Mouse (Mus musculus) cerebellum, adult 11 months (tissue): ENCODE measurements around the gene Gstp3.
A peak's percentile ranks its signal among the peaks of the same experiment; 100 is the strongest.
"Not testable (repeated sequence)": the region's sequence is repeated elsewhere in the genome, so short reads cannot be mapped to it uniquely, and the experiment has no call there.

Source experiments
- DNase-seq: peaks from one replicate; pipeline ENCODE4 v3.0.0; 2022

Gene Gstp3

DNA sequence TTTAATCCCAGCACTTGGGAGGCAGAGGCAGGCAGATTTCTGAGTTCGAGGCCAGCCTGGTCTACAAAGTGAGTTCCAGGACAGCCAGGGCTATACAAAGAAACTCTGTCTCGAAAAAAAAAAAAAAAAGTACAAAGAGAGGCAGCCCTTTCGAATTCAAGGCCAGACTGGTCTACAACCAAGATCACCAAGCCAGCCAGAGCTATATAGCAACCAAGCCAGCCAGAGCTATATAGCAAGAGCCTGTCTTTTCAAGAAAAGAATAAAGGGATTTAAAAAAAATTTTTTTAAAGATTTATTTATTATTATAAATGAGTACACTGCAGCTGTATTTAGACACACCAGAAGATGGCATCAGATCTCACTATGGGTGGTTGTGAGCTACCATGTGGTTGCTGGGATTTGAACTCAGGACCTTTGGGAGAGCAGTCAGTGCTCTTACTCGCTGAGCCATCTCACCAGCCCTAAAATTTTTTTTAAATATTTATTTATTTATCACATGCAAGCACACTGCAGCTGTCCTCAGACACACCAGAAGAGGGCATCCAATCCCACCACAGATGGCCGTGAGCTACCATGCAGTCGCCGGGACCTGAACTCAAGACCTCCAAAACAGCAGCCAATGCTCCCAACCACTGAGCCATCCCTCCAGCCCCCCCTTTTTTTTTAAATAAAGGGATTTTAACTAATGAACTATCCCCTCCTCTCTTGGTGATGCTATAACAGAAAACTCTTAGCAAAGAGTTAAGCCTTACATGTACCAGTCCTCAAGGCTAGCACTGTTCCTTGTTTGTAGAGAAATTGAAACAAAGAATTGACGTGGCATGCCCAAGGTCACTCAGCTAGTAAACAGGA is 902 bp upstream of the Gstp3 start:
- DNase-seq, result not testable (repeated sequence)

DNA sequence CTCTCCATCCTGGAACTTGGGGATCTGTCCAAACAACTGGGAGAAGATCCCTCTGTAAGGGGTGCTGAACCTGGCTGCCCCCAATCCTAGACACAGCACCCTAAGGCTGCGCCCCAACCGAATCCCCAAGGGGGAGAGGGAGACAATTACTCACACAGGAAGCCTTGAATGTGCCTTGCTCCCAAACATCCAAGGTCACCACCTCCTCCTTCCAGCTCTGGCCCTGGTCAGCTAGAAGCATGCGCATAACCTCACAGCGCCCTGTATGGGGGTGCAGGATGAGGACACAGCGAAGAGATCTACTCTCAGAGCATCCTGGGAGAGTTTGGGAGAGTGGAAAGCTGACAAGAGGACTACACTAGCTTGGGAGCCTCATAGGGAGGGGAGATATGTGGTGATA is 788 bp downstream of the Gstp3 start:
- no peak for DNase-seq

DNA sequence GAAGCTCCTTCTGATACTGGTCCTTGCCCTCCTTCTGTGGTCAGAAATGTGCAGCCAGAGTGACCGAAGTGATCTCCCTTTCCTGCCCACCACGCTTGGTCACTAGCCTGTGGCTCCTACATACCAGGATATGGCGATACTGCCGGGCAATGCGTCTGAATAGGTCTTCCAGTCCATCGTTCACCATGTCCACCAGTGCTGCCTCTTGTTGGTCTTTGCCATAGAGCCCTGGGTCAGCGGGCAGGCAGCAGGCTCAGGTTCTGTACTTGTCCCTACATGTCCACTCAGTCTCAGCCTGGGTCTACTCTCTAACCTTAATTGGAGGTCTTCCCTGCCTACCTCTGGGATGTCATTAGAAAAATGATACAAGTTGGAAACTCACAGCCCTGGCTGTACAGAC is 1.4 kb downstream of the Gstp3 start:
- DNase-seq, result no peak

DNA sequence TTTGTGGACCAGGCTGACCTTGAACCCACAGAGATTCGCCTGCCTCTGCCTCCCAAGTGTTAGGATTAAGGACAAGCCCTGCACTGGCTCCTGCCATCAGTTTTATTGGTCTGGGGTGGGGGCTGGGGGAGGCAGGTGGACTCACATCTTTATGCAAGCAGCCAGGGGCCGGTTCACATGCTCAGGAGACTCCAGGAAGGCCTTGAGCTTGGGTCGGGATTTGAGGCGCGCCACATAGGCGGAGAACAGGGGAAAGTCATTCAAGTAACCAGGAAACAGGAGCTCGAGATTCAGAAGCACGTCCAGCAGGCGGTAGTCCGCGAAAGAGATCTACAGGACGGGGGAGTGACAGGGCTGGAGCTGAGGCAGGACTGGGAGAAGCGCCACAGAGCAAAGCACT is 2.0 kb downstream of the Gstp3 start:
- no peak for DNase-seq

DNA sequence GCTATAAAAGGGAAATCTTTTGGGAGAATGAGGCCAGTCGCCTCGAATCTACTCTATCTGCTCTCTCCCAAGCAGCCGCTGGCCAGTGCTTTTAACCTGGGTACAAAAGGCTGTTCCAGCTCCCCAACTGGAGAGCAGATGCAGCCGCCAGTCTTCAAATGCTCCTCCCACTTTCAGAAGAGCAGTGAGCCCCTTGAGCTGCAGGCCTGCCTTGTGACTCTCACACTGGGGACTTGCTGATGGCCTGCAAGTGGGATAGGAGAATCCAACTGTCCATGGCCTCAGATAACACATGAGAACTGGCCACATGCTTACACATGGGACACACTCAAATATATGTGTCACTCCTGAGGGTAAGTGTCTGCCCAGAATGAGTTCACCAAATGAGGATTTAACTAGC is 2.6 kb downstream of the Gstp3 start:
- no peak for DNase-seq

DNA sequence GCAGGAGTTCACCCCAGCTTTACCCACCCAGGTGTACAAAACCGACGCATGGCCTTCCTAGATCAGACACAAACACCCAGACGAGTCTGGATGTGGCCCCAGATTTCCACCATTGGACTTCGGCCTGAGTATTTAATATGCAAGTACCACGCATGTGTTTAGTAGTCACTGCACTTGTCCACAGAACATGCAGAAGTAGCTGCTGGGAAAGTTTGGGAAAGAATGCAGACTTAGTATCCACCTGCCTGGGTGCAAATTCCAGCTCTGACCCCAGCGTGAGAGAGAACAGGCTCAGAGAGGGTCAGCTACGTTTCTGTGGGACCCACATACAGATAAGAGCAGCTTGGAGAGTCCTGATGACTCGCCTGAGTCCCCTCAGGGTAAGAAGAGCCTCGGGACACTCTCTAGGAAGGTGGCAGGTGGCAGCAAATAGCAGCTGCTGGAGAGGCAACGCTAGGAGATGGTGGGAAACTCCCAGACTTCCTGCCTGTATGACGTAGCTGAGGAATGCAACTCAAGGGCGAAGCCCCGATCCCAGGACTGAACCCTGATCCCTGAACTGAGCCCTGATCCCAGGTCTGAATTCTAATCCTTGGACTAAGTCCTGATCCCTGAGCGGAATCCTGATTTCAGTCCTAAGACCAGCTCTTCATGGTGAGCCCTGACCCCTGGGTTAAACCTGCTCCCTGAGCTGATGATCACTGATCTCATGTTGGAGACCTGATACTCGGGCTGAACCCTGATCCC is 3.2 kb downstream of the Gstp3 start:
- DNase-seq, result no peak

DNA sequence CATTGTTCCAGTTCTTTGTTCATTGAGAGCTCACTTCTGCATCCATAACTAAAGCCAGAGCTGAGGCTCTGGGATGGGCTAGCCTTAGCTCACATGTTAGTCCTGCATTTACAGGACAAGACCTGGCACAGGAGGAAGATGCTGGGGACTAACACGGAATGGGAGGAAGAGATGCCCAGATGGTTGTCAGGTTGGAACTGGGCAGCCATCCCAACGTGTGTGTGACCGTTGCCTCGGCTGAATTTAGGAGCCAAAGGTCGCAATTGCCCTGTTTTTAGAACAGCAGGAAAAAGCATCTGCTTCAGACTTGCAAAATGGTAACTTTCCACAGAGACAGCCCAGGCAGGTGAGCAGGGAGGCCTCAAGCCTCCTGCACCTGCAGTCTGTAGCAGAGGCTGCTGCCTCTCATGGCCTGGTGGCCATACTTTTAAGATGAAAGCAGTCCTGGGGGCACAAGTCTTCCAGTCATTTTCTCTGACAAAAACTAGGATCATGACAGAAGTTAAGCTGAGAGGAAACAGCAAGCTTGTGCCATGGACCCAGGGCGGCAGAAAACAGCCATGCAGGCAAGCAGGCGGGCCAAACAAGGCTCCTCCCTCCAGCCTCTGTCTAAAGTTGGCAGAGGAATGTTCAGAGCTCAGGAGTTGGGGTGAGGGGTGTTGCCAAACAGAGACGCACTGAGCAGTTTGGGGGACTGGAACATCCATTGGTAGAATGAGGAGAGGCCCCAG is 4.0 kb downstream of the Gstp3 start:
- DNase-seq, result peak; percentile 65

DNA sequence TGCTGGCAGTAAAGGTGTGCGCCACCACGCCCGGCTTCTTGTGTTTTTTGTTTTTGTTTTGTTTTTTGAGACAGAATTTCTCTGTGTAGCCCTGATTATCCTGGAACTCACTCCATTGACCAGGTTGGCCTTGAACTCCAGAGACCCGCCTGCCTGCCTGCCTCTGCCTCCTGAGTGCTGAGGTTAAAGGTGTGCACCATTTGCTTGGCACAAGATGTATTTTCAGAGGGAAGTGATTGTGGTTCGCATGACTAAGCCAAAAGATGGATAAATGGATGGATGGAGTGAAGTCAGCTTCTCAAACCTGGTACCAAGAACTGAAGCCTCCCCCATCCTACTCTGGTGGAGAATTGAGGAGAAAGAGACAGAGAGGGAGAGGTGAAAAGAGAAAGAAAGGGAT is 4.8 kb downstream of the Gstp3 start:
- DNase-seq, result no peak

DNA sequence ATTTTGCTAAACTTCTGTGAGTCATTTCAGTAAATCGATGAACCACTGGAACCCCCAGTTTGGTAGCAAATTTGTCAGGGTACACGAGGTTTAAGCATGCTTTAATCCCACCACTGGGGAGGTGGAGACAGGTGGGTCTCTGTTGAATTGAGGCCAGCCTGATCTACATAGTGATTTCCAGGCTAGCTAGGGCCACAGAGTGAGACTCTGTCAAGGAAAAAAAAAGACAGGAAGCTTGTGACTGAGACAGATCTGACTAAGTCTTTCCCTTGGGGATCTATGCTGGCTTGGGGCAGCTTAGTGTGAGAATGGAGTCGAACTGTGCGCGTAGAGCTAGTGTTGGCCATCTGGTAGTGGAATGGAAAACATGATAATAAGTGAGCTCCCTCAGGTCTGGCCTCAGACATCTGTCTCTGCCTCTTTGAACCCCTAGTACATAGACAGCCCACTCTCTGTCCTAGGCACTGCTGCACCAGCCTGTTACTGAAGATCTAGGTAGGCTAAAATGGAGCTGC is 6.8 kb downstream of the Gstp3 start:
- DNase-seq, result no peak

DNA sequence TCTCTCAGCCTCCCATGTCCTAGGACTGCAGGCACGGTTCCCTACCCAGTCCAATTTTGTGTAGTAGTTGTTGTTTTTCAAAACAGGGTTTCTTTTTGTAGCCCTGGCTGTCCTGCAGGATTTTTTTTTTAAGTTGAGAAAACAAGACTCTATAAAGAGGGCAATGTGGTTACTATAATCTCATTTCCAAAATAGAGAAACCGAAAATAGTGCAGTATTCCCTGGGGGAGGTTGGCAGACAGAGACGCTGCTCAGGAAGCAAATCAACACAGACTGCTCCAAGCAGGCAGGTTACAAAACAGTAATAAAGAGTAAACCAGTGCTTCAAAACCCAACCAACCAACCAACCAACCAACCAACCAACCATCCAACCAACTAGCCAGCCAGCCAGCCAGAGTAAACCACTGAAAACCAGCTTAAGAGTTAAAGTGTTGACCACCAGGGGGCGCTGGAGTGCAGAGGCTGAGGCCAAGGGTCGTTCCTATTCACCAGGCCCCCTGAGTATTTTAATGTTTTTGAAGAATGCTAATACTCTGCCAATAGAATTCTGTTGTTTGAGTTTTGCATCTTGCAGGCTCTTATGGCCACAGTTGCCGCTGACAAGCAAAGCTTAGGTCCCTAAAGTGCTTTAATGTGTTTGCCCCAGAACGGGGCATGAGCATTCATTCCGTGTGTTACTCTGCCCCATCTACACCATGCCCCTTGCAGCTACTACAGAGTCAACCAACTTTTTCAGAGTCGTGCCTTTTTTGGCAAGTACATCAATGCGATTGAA is 7.4 kb downstream of the Gstp3 start:
- DNase-seq, result peak; percentile 57

DNA sequence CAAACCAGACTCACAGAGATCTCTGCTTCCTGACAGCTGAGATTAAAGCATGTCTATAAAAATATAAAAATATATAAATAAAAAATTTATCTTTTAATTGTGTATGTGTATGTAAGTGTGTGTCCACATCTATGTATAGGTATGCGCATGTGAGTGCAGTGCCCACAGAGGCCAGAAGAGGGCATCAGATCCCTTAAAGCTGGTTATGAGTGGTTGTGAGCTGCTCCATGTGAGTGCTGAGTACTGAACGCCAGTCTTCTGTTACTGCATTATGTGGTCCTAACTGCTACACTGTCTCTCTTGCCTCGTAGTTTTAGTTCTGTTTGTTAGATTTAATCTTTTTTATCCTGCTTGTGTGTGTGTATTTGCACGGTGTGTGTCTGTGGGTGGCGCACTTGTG is 8.4 kb downstream of the Gstp3 start:
- DNase-seq, result no peak

DNA sequence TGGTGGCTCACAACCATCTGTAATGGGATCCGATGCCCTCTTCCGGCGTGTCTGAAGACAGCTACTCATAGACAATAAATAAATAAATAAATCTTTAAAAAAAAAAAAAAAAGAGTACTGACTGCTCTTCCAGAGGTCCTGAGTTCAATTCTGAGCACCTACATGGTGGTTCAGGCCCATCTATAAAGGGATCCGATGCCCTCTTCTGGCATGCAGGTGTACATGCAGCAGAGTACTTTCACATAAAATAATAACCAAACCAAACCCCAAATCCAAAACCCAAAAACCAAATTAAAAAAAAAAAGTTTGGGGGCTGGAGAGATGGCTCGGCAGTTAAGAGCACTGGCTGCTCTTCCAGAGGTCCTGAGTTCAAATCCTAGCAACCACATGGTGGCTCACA is 10.3 kb downstream of the Gstp3 start:
- DNase-seq, result not testable (repeated sequence)

DNA sequence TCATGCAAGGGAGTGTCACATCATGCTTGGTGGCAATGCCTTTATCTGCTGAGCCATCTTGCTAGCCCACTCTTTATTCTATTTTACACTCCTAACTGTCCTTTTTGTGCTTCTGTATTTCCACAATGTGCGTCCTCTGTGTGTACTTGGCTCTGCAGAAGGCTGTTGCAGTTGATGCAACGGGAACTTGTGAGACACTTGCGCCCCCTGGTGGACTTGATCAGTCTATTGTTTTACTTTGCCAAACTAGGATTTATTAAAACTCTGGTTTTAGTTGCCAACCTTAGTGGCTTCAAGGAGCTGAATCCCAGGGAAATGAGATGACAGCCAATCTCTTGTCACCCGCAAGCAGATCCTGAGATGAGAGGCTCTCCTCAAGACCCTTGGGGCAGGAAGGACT is 11.5 kb downstream of the Gstp3 start:
- DNase-seq, result peak; percentile 80

DNA sequence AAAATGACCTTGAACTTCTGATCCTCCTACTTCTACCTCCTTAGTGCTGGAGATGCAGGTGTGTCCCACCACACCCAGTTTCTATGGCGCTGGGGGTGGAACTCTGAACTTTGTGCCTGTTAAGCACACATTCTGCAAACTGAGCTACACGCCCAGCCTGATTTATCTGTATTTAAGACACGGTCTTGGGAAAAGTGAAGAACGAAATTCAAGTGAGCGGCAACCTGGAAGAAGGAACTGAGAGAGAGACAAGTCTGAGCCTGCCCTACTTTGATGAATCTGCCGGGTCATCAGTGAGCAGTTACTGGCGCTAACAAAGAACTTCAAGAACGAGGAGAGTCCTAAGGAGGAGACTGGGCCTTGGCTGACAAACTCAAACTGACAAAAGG is 12.5 kb downstream of the Gstp3 start:
- DNase-seq, result no peak

DNA sequence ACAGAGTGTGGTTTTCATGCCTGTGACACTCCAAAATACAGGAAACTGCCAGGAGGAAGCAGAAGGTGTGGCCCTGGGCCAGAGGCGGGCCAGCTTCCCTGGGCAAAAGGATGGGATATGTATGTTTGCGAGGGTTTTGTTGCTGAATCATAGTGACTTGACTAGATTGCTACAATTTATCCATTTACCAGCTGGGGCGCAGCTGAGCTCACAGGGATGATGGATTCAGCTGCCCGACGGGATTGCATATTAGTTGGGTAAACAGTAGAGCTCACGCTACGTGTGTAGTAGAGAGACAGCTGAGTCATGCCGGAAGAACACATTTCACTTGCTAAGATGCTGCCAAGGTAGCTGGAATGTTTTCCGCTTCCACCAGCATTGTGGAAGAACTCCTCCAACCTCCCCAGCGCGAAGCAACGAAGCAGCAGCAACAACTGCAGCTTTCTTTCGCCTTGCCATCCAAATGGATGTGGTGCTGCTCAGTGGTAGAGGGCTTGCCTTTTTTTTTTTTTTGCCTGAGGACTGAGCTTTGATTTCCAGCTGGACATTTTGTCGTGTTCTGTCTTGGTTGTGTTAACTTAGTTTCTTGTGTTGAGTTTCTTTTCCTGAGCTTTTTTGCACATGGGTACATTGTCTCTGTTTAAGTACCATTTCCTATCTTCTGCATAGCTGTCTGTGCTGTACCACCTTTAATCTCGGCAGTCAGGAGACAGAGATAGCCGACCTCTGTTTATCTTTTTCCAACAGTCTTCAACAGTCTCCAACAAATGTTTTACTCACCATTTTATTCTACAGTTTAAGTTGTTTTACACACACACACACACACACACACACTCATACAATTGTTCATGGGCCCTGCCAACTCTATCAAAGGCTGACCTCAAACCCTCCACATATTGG is 13.2 kb downstream of the Gstp3 start, which contains the start of gene Gstp2:
TSS of gene Gstp2 (minus strand) at position 58 of the 900 bp plus-strand sequence.
- DNase-seq, result peak; percentile 77

DNA sequence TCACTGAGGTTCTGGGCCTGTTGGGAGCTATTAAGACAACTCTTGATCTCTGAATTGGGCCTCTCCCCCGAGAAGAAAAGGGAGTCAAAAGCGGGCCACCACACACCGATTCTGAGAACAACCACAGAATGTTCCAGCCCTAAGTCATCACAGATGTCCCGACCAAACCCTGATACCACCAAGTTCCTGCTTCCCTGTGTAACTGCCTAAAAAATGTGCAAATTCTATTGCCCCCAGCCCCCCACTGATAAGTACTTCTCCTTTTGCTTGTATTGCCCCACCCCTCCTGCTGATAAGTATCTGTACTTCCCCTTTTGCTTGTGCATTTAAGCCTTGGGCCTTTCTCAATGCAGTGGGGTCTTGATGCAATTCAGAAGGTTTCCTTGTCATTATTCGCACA is 15.3 kb downstream of the Gstp3 start:
- DNase-seq, result not testable (repeated sequence)

DNA sequence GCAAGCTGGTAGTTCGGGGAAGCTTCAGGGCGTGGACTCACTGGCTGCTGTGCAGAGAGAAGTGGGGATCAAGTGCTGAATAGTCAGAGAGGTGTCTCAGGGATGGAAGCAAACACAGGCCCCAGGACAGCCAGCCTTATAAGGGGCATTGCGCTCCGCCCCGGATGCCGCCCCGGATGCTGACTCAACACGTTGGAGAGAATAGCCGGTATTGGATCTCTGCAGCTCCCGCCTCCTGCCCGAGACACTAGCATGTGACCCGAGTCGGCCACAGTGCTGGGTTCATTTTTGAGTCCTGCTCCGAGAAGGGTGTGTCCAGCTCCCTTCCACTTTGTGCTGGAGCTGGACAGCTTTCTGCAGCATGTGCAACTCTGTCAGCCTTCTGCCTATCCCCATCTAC is 17.2 kb downstream of the Gstp3 start:
- no peak for DNase-seq

DNA sequence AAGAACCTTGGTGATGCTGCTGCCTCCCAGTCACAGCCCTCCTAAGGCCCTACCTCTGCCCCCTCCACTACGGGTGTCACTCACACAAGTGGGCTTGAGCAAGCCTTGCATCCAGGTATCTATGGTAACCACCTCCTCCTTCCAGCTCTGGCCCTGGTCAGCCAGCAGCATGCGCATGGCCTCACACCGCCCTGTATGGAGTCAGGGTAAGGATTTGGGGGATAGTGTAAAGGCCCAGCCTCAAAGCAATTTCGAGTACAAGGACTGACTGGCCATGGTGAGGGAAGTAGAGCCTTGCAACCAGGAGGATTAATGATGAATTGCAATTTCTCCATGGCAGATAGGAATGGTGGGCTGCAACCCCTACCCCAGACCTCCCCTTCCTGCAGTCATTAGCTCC is 17.9 kb downstream of the Gstp3 start:
- not testable (repeated sequence) for DNase-seq

DNA sequence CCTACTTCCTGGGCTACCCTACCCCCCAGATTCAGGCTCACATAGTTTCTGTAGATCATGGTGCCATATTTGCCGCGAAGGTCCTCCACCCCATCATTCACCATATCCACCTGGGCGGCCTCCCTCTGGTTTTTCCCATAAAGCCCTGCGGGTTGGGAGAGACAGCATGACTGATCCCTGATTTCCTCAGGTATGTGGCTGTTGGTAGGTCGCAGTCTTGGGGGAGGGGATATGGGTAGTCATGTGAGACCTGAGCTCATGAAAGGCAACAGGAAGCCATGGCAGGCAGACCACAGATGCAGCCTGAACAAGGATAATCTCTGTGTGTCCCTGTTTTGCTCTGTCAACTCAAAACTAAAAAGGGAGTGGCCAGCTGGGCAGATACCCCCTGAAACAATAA is 18.4 kb downstream of the Gstp3 start:
- DNase-seq, result not testable (repeated sequence)

DNA sequence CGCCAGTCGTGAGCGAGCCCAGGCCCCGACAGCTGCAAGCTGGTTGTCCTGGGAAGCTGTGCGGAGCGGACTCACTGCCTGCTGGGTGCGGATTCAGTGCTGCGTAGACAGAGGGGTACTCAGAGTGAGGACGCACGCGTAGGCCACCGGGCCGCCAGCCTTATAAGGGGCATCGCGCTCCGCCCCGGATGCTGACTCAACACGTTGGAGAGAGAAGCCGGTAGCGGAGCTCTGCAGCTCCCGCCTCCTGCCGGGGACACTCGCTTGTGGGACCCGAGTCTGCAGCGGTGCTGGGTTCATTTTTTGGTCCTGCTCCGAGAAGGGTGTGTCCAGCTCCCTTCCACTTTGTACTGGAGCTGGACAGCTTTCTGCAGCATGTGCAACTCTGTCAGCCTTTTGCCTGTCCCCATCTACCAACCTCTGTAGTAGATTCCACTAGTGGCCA is 21.6 kb downstream of the Gstp3 start, which contains the start of gene Gstp1:
TSS of gene Gstp1 (minus strand) at position 198 of the 445 bp plus-strand sequence.
- peak; percentile 75 for DNase-seq

DNA sequence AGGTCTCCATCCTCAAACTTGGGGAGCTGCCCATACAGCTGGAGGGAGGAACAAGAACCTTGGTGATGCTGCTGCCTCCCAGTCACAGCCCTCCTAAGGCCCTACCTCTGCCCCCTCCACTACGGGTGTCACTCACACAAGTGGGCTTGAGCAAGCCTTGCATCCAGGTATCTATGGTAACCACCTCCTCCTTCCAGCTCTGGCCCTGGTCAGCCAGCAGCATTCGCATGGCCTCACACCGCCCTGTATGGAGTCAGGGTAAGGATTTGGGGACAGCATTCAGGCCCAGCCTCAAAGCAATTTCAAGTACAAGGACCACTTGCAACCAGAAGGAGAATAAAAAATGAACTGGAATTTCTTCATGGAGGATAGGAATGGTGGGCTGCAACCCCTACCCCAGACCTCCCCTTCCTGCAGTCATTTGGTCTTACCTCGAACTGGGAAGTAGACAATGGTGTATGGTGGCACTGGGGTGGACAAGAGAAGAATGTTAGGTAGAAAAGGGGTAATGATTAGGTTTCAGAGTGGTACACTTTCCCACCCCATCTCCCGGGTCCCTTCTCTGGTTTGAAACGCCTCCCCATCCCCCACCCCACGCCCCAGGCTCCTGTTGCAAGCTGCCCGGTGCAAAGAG is 22.1 kb downstream of the Gstp3 start:
- not testable (repeated sequence) for DNase-seq
